ENCODE assay signal across 13 mouse cellular contexts in the genomic region with DNA sequence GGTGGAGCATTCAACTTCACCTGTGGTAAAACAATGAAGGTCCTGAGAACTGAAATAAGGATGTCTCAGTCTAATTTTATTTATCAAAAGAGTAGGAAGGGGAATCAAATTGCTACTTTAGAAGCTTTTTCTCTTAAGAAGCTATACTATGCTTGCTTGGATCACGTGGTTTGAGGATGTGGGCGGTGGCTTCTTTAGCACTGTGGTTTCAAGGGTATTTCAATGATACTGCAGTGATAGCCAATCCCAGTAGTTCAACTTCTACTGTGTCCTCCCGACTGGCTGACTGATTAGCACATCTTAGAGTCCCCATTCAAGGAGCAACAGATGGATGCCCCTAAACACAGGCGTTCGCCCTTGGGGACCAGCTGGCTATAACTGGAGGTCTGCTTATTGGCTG.
"Had no signal": no experiment of that assay in that cellular context is flagged by ENCODE, and none has a peak within 500 bp of the region (broad histone marks: within the 10 kb centered on the region; RNA-seq: fewer than 3 reads in every experiment).

No protein-coding gene starts in this region.

- H3K4me3 ChIP-seq: left cerebral cortex, adult 2 months; limb, embryonic 10.5 days; liver, embryonic 15.5 days; midbrain, embryonic 13.5 days; myocyte; neural tube, embryonic 12.5 days had no signal

- DNase-seq: kidney, adult 8-10 months; kidney, postnatal 25 days; lung, adult 2 months; lung, postnatal 36 days had no signal

- H3K36me3 ChIP-seq: limb, embryonic 10.5 days; liver, embryonic 15.5 days; midbrain, embryonic 13.5 days; neural tube, embryonic 12.5 days had no signal

- H3K9me3 ChIP-seq: limb, embryonic 10.5 days; liver, embryonic 15.5 days; midbrain, embryonic 13.5 days; neural tube, embryonic 12.5 days had no signal

- H3K9ac ChIP-seq: liver, embryonic 15.5 days; midbrain, embryonic 13.5 days; neural tube, embryonic 12.5 days had no signal

- ATAC-seq: lung, postnatal 0 days; midbrain, embryonic 13.5 days had no signal

- H3K4me1 ChIP-seq: liver, embryonic 15.5 days; midbrain, embryonic 13.5 days; neural tube, embryonic 12.5 days had no signal

- H3K4me2 ChIP-seq: liver, embryonic 11.5 days; liver, embryonic 15.5 days; midbrain, embryonic 13.5 days; neural tube, embryonic 12.5 days had no signal

- H3K27me3 ChIP-seq: liver, embryonic 15.5 days; midbrain, embryonic 13.5 days; neural tube, embryonic 12.5 days had no signal

- H3K27ac ChIP-seq: left cerebral cortex, adult 2 months; limb, embryonic 10.5 days; liver, embryonic 15.5 days; midbrain, embryonic 13.5 days; neural tube, embryonic 12.5 days; stomach, postnatal 0 days had no signal
